Mouse (Mus musculus) intestine, embryonic 15.5 days (tissue): ENCODE results near the gene Ninj1. TPM values are rescaled to one million over a fixed set of nuclear protein-coding genes. Genes with fewer than 3 reads are reported as not detected.

Experiments used
- ATAC-seq: fragments of 200-750 bp; cut with Nextera tagmentation; 2 replicates; pipeline ENCODE4 v1.8.0; 2017; ENCODE audit warnings: moderate TSS enrichment, moderate library complexity
- H3K27ac ChIP-seq: fragments of 300-500 bp; sonication (generic); 2 replicates; pipeline ENCODE4 v1.5.1; 2015; ENCODE audit warnings: mild to moderate bottlenecking, inconsistent platforms
- H3K27me3 ChIP-seq: fragments of 300-500 bp; sonication (generic); replicated peaks from 2 replicates; pipeline ENCODE4 v1.6.1; 2015; ENCODE audit warnings: inconsistent platforms
- H3K36me3 ChIP-seq: fragments of 300-500 bp; sonication (generic); 2 replicates; pipeline ENCODE4 v1.6.1; 2015; ENCODE audit warnings: inconsistent platforms
- H3K4me1 ChIP-seq: fragments of 300-500 bp; sonication (generic); replicated peaks from 2 replicates; pipeline ENCODE4 v1.6.1; 2015; ENCODE audit warnings: inconsistent platforms
- H3K4me2 ChIP-seq: fragments of 300-500 bp; sonication (generic); replicated peaks from 2 replicates; pipeline ENCODE4 v1.6.1; 2015; ENCODE audit warnings: mild to moderate bottlenecking, inconsistent platforms
- H3K4me3 ChIP-seq: fragments of 300-500 bp; sonication (generic); replicated peaks from 2 replicates; pipeline ENCODE4 v1.5.1; 2015; ENCODE audit warnings: inconsistent platforms
- H3K9ac ChIP-seq: fragments of 300-500 bp; sonication (generic); 2 replicates; pipeline ENCODE4 v1.6.1; 2015; ENCODE audit warnings: inconsistent platforms
- H3K9me3 ChIP-seq: fragments of 300-500 bp; sonication (generic); 2 replicates; pipeline ENCODE4 v1.6.1; 2016; ENCODE audit warnings: inconsistent platforms
- WGBS: fragments of 180-500 bp; shearing (Covaris S2); methylation state at CpG from one replicate; pipeline ENCODE4 v1.1.7; 2015; 5-methylcytosine and 5-hydroxymethylcytosine counted together
- polyA plus RNA-seq: library from polyadenylated mRNA; unstranded; fragments of >200 nt; fragmentation: Nextera tagmentation; extraction: Ambion mirVana; gene quantifications from 2 replicates; pipeline ENCODE4 v1.2.1, GENCODE M21; 2015

Gene Ninj1
- polyA plus RNA-seq, 1 experiment from 2014 or later = 54.8 TPM

GRCm38 (mm10) chr13:49154621-49155020, 32.7 kb upstream of the Ninj1 start:
- H3K4me3 ChIP-seq = no peak overlapping the region
- no peak for ATAC-seq
- no peaks in the 10 kb centered on the region for H3K9me3 ChIP-seq
- peaks cover 7% of the 10 kb centered on the region for H3K4me1 ChIP-seq
- H3K9ac ChIP-seq = no peak overlapping the region
- H3K27ac ChIP-seq = no peak overlapping the region
- no peaks in the 10 kb centered on the region for H3K27me3 ChIP-seq
- H3K4me2 ChIP-seq = no peak overlapping the region
- H3K36me3 ChIP-seq = no peaks in the 10 kb centered on the region
- 48% methylated on average over 7 of the region's 7 CpGs for WGBS

GRCm38 (mm10) chr13:49156645-49157044, 30.6 kb upstream of the Ninj1 start:
- no peak overlapping the region for H3K4me3 ChIP-seq
- no peaks in the 10 kb centered on the region for H3K27me3 ChIP-seq
- WGBS = 84% methylated on average over 4 of the region's 4 CpGs
- H3K27ac ChIP-seq = no peak overlapping the region
- no peaks in the 10 kb centered on the region for H3K36me3 ChIP-seq
- H3K4me2 ChIP-seq = no peak overlapping the region
- no peaks in the 10 kb centered on the region for H3K9me3 ChIP-seq
- H3K4me1 ChIP-seq = peaks cover 10% of the 10 kb centered on the region
- H3K9ac ChIP-seq = no peak overlapping the region
- ATAC-seq = no peak

GRCm38 (mm10) chr13:49158040-49158713, 29.1 kb upstream of the Ninj1 start:
- H3K36me3 ChIP-seq = no peaks in the 10 kb centered on the region
- ATAC-seq = no peak; the same call in 1 of the 2 replicates
- H3K9me3 ChIP-seq = no peaks in the 10 kb centered on the region
- no peak overlapping the region for H3K9ac ChIP-seq
- 71% methylated on average over 10 of the region's 10 CpGs for WGBS
- no peak overlapping the region for H3K4me2 ChIP-seq
- no peak overlapping the region for H3K27ac ChIP-seq
- H3K27me3 ChIP-seq = no peaks in the 10 kb centered on the region
- H3K4me1 ChIP-seq = peaks cover 18% of the 10 kb centered on the region
- H3K4me3 ChIP-seq = no peak overlapping the region

GRCm38 (mm10) chr13:49161236-49161635, 26.0 kb upstream of the Ninj1 start:
- Histone ChIP-seq H3K4me3 (no peak overlapping the region), H3K36me3 (no peaks in the 10 kb centered on the region), H3K9me3 (no peaks in the 10 kb centered on the region), H3K4me2 (no peak overlapping the region), H3K9ac (no peak overlapping the region), H3K27me3 (no peaks in the 10 kb centered on the region), H3K4me1 (peaks cover 18% of the 10 kb centered on the region; the same call in 1 of the 2 replicates), H3K27ac (no peak overlapping the region)
- WGBS = 53% methylated on average over 2 of the region's 2 CpGs
- ATAC-seq = no peak

- Histone ChIP-seq H3K4me2 (no peak overlapping the region), H3K4me1 (peaks cover 18% of the 10 kb centered on the region; the same call in 1 of the 2 replicates), H3K4me3 (no peak overlapping the region), H3K27me3 (no peaks in the 10 kb centered on the region), H3K36me3 (no peaks in the 10 kb centered on the region), H3K9me3 (no peaks in the 10 kb centered on the region), H3K9ac (no peak overlapping the region), H3K27ac (no peak overlapping the region)
- no peak for ATAC-seq
- WGBS = 48% methylated on average over 4 of the region's 4 CpGs
These were observed 24.6 kb upstream of the Ninj1 start for GRCm38 (mm10) chr13:49162722-49163121.

GRCm38 (mm10) chr13:49163645-49164044, 23.6 kb upstream of the Ninj1 start:
- Histone ChIP-seq H3K4me3 (no peak overlapping the region), H3K27me3 (no peaks in the 10 kb centered on the region), H3K4me1 (peaks cover 18% of the 10 kb centered on the region; the same call in 1 of the 2 replicates), H3K9me3 (no peaks in the 10 kb centered on the region), H3K4me2 (no peak overlapping the region), H3K27ac (peak overlapping the region; percentile 59; the same call in 1 of the 2 replicates), H3K36me3 (no peaks in the 10 kb centered on the region), H3K9ac (no peak overlapping the region)
- peak; percentile 51; the same call in 1 of the 2 replicates for ATAC-seq
- 48% methylated on average over 7 of the region's 7 CpGs for WGBS

- Histone ChIP-seq H3K9me3 (no peaks in the 10 kb centered on the region), H3K27me3 (no peaks in the 10 kb centered on the region), H3K4me3 (no peak overlapping the region), H3K27ac (no peak overlapping the region), H3K4me2 (no peak overlapping the region), H3K36me3 (no peaks in the 10 kb centered on the region), H3K9ac (no peak overlapping the region), H3K4me1 (peaks cover 12% of the 10 kb centered on the region; the same call in 1 of the 2 replicates)
- WGBS = 62% methylated on average over 9 of the region's 9 CpGs
- no peak for ATAC-seq
These were observed 20.2 kb upstream of the Ninj1 start for GRCm38 (mm10) chr13:49167081-49167480.

- Histone ChIP-seq H3K4me2 (no peak overlapping the region), H3K27me3 (no peaks in the 10 kb centered on the region), H3K9me3 (no peaks in the 10 kb centered on the region), H3K36me3 (no peaks in the 10 kb centered on the region), H3K4me3 (no peak overlapping the region), H3K4me1 (0 out of 2 replicates have a peak, but pooled peaks cover 5% of the 10 kb centered on the region), H3K27ac (no peak overlapping the region), H3K9ac (no peak overlapping the region)
- 12% methylated on average over 17 of the region's 17 CpGs for WGBS
- peak; percentile 89 for ATAC-seq
These were observed 17.7 kb upstream of the Ninj1 start for GRCm38 (mm10) chr13:49169448-49170207.

- no peaks in the 10 kb centered on the region for H3K36me3 ChIP-seq
- 91% methylated on average over 11 of the region's 11 CpGs for WGBS
- no peaks in the 10 kb centered on the region for H3K9me3 ChIP-seq
- H3K4me1 ChIP-seq = 0 out of 2 replicates have a peak, but pooled peaks cover under 1% of the 10 kb centered on the region
- H3K4me3 ChIP-seq = no peak overlapping the region
- H3K4me2 ChIP-seq = no peak overlapping the region
- H3K9ac ChIP-seq = no peak overlapping the region
- no peak for ATAC-seq
- no peaks in the 10 kb centered on the region for H3K27me3 ChIP-seq
- no peak overlapping the region for H3K27ac ChIP-seq
These were observed 16.7 kb upstream of the Ninj1 start for GRCm38 (mm10) chr13:49170623-49171022.

GRCm38 (mm10) chr13:49171729-49172128, 15.6 kb upstream of the Ninj1 start:
- 83% methylated on average over 1 of the region's 1 CpGs for WGBS
- H3K4me3 ChIP-seq = no peak overlapping the region
- no peak overlapping the region for H3K9ac ChIP-seq

GRCm38 (mm10) chr13:49172335-49172734, 14.9 kb upstream of the Ninj1 start:
- no peaks in the 10 kb centered on the region for H3K4me1 ChIP-seq
- H3K36me3 ChIP-seq = no peaks in the 10 kb centered on the region
- H3K9ac ChIP-seq = no peak overlapping the region
- no peak overlapping the region for H3K27ac ChIP-seq
- no peaks in the 10 kb centered on the region for H3K27me3 ChIP-seq
- no peak overlapping the region for H3K4me2 ChIP-seq
- ATAC-seq = no peak
- 93% methylated on average over 7 of the region's 7 CpGs for WGBS
- no peaks in the 10 kb centered on the region for H3K9me3 ChIP-seq
- H3K4me3 ChIP-seq = no peak overlapping the region

More at GRCm38 (mm10) chr13:49171729-49172128, 15.6 kb upstream of the Ninj1 start:
- Histone ChIP-seq H3K27me3 (no peaks in the 10 kb centered on the region), H3K36me3 (no peaks in the 10 kb centered on the region), H3K9me3 (no peaks in the 10 kb centered on the region), H3K27ac (no peak overlapping the region), H3K4me2 (no peak overlapping the region), H3K4me1 (no peaks in the 10 kb centered on the region)
- no peak for ATAC-seq

GRCm38 (mm10) chr13:49172971-49173596, 14.2 kb upstream of the Ninj1 start:
- 7% methylated on average over 12 of the region's 12 CpGs for WGBS
- no peak overlapping the region for H3K4me3 ChIP-seq
- ATAC-seq = peak; percentile 69
- no peak overlapping the region for H3K9ac ChIP-seq
- no peak overlapping the region for H3K27ac ChIP-seq
- H3K4me2 ChIP-seq = no peak overlapping the region
- no peaks in the 10 kb centered on the region for H3K27me3 ChIP-seq
- H3K4me1 ChIP-seq = no peaks in the 10 kb centered on the region
- H3K9me3 ChIP-seq = no peaks in the 10 kb centered on the region
- H3K36me3 ChIP-seq = no peaks in the 10 kb centered on the region
